Mouse (Mus musculus) CH12.LX (cell line): ENCODE data around the gene Olfr430.

ENCODE experiments used
- CHD1 ChIP-seq: IDR thresholded peaks from 2 replicates; pipeline ENCODE4 v1.6.1; 2012; ENCODE audit warnings: low read depth, low read length, improper control_type of control experiment, inconsistent platforms
- CTCF ChIP-seq, 2 experiments: IDR thresholded peaks in 1 of 2; conservative IDR thresholded peaks in 1 of 2; 2 replicates each; pipeline ENCODE4 v1.5.1; 2011 to 2012; ENCODE audit warnings: low read depth in 2 of 2, low read length in 2 of 2, improper control_type of control experiment in 1 of 2, inconsistent platforms in 1 of 2, mild to moderate bottlenecking in 1 of 2, moderate library complexity in 1 of 2
- E2F4 ChIP-seq: IDR thresholded peaks from 2 replicates; pipeline ENCODE4 v1.6.1; 2011; ENCODE audit warnings: low read depth, low read length, improper control_type of control experiment; ENCODE audit not compliant: insufficient replicate concordance
- JUN ChIP-seq: IDR thresholded peaks from 2 replicates; pipeline ENCODE4 v1.6.1; 2011; ENCODE audit warnings: low read depth, mild to moderate bottlenecking, low read length, improper control_type of control experiment, moderate library complexity; ENCODE audit not compliant: insufficient read depth
- JUND ChIP-seq: conservative IDR thresholded peaks from 2 replicates; pipeline ENCODE4 v1.6.1; 2011; ENCODE audit warnings: low read depth, low read length, improper control_type of control experiment
- MXI1 ChIP-seq: IDR thresholded peaks from 2 replicates; pipeline ENCODE4 v1.6.1; 2011; ENCODE audit warnings: mild to moderate bottlenecking, low read depth, low read length, improper control_type of control experiment
- POLR2AphosphoS2 ChIP-seq: IDR thresholded peaks from 2 replicates; pipeline ENCODE4 v1.6.1; 2011; ENCODE audit warnings: low read depth, low read length, improper control_type of control experiment
- RCOR1 ChIP-seq: conservative IDR thresholded peaks from 2 replicates; pipeline ENCODE4 v1.6.1; 2012; ENCODE audit warnings: low read depth, mild to moderate bottlenecking, inconsistent platforms, low read length, improper control_type of control experiment
- USF1 ChIP-seq: IDR thresholded peaks from 2 replicates; pipeline ENCODE4 v1.6.1; 2014; ENCODE audit warnings: low read depth, mild to moderate bottlenecking, inconsistent platforms, low read length, improper control_type of control experiment

DNA sequence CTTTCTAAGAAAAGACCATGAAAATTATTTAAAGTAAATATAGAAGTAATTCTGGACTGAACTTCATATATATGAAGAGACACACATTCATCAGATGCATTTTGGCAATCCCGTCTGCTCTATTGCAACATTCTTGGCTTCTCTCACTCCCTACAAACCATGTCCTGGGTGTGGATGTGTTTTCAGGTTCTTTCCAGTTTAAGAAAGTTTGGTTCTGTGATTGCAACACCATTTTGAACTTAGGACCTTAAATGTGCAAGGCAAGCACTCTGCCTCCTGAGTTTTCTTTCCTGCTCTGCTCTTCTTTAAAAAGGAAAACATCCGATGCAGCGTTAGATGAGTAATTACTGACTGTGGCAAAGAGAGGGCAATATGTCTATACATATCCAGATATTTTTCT lies 27.9 kb upstream of the Olfr430 start:
- TF ChIP-seq CTCF (conservative IDR thresholded peaks at IDR 0.05 in 1 of 2, IDR thresholded peaks at IDR 0.05 in 1 of 2; ENCODE audit: low read depth in 2 of 2, low read length in 2 of 2) (no peak), JUND (no peak), RCOR1 (no peak), POLR2AphosphoS2 (no peak), E2F4 (no peak), USF1 (no peak), CHD1 (no peak), MXI1 (no peak), JUN (no peak)
